Mouse (Mus musculus) heart, embryonic 11.5 days (tissue): ENCODE measurements at regions not wholly inside any gene's neighbourhood (a gene's known extent, or its start where the extent isn't known, plus 50 kb on each side); places are given as distances from the start of the nearest gene placed in this dataset.
"Not testable (repeated sequence)": the region's sequence is repeated elsewhere in the genome, so short reads cannot be mapped to it uniquely, and the experiment has no call there.

Source experiments
- ATAC-seq: fragments of 200-750 bp; cut with Nextera tagmentation; replicated peaks from 2 replicates; pipeline ENCODE4 v1.8.0; 2017; ENCODE audit warnings: moderate library complexity; ENCODE audit not compliant: insufficient number of reproducible peaks, low FRiP score, low TSS enrichment
- H3K27ac ChIP-seq: fragments of 300-500 bp; sonication (generic); 2 replicates; pipeline ENCODE4 v1.5.1; 2014; ENCODE audit warnings: mild to moderate bottlenecking, low read depth, low read length
- H3K27me3 ChIP-seq: fragments of 300-500 bp; sonication (generic); 2 replicates; pipeline ENCODE4 v1.6.1; 2014; ENCODE audit warnings: mild to moderate bottlenecking, low read length, mixed read lengths; ENCODE audit not compliant: control insufficient read depth, insufficient read depth
- H3K36me3 ChIP-seq: fragments of 300-500 bp; sonication (generic); 2 replicates; pipeline ENCODE4 v1.6.1; 2014; ENCODE audit warnings: mild to moderate bottlenecking, low read length, moderate library complexity, mixed read lengths; ENCODE audit not compliant: control insufficient read depth, insufficient read depth
- H3K4me1 ChIP-seq: fragments of 300-500 bp; sonication (generic); 2 replicates; pipeline ENCODE4 v1.6.1; 2014; ENCODE audit warnings: low read length; ENCODE audit not compliant: control insufficient read depth, insufficient read depth
- H3K4me2 ChIP-seq: fragments of 300-500 bp; sonication (generic); 2 replicates; pipeline ENCODE4 v1.6.1; 2014; ENCODE audit warnings: mild to moderate bottlenecking, moderate library complexity
- H3K4me3 ChIP-seq: fragments of 300-500 bp; sonication (generic); 2 replicates; pipeline ENCODE4 v1.5.1; 2014; ENCODE audit warnings: low read depth, low read length
- H3K9ac ChIP-seq: fragments of 300-500 bp; sonication (generic); 2 replicates; pipeline ENCODE4 v1.6.1; 2014; ENCODE audit warnings: mild to moderate bottlenecking, low read depth, low read length, moderate library complexity
- H3K9me3 ChIP-seq: fragments of 300-500 bp; sonication (generic); replicated peaks from 2 replicates; pipeline ENCODE4 v1.6.1; 2016; ENCODE audit warnings: low read length; ENCODE audit not compliant: control insufficient read depth
- WGBS: fragments of 180-500 bp; shearing (Covaris S2); extraction: QIAGEN DNeasy Blood & Tissue Kit; methylation state at CpG from one replicate; pipeline ENCODE4 v1.1.7; 2014; ENCODE audit not compliant: insufficient replicate concordance; 5-methylcytosine and 5-hydroxymethylcytosine counted together

- Histone ChIP-seq H3K9ac (no peak overlapping the region), H3K27ac (no peak overlapping the region), H3K9me3 (no peaks in the 10 kb centered on the region), H3K4me1 (no peaks in the 10 kb centered on the region), H3K36me3 (no peaks in the 10 kb centered on the region), H3K4me2 (no peak overlapping the region), H3K4me3 (no peak overlapping the region), H3K27me3 (no peaks in the 10 kb centered on the region)
- WGBS: 70% methylated on average over 4 of the region's 4 CpGs
- ATAC-seq: no peak
Measured at GRCm38 (mm10) chr16:84623346-84624085, 108.6 kb downstream of the A730009L09Rik start.

- no peak for ATAC-seq
- 61% methylated on average over 5 of the region's 5 CpGs for WGBS
Measured at GRCm38 (mm10) chr16:84624443-84625109, 109.7 kb downstream of the A730009L09Rik start.

GRCm38 (mm10) chr16:84625110-84625722 lies 110.3 kb downstream of the A730009L09Rik start:
- Histone ChIP-seq H3K4me2 (no peak overlapping the region), H3K9me3 (no peaks in the 10 kb centered on the region), H3K27me3 (no peaks in the 10 kb centered on the region), H3K27ac (no peak overlapping the region), H3K36me3 (no peaks in the 10 kb centered on the region), H3K9ac (no peak overlapping the region), H3K4me1 (no peaks in the 10 kb centered on the region), H3K4me3 (no peak overlapping the region)
- WGBS: 79% methylated on average over 4 of the region's 4 CpGs
- ATAC-seq: no peak

More at GRCm38 (mm10) chr16:84624443-84625109, 109.7 kb downstream of the A730009L09Rik start:
- Histone ChIP-seq H3K27me3 (no peaks in the 10 kb centered on the region), H3K36me3 (no peaks in the 10 kb centered on the region), H3K9me3 (no peaks in the 10 kb centered on the region), H3K9ac (no peak overlapping the region), H3K27ac (no peak overlapping the region), H3K4me2 (no peak overlapping the region), H3K4me3 (no peak overlapping the region), H3K4me1 (no peaks in the 10 kb centered on the region)

- no peaks in the 10 kb centered on the region for H3K9me3 ChIP-seq
- H3K27me3 ChIP-seq: no peaks in the 10 kb centered on the region
- no peaks in the 10 kb centered on the region for H3K36me3 ChIP-seq
- H3K27ac ChIP-seq: no peak overlapping the region
- WGBS: 88% methylated on average over 2 of the region's 2 CpGs
- ATAC-seq: no peak
- no peak overlapping the region for H3K4me3 ChIP-seq
- H3K4me1 ChIP-seq: no peaks in the 10 kb centered on the region
- H3K9ac ChIP-seq: no peak overlapping the region
- no peak overlapping the region for H3K4me2 ChIP-seq
Measured at GRCm38 (mm10) chr16:84627052-84627451, 108.5 kb downstream of the Mrpl39 start.

GRCm38 (mm10) chr16:84629868-84630267 lies 105.7 kb downstream of the Mrpl39 start:
- no peak overlapping the region for H3K9ac ChIP-seq
- no peaks in the 10 kb centered on the region for H3K9me3 ChIP-seq
- no peak overlapping the region for H3K4me2 ChIP-seq
- H3K36me3 ChIP-seq: no peaks in the 10 kb centered on the region
- H3K27ac ChIP-seq: no peak overlapping the region
- no peak overlapping the region for H3K4me3 ChIP-seq
- WGBS: 69% methylated on average over 1 of the region's 1 CpGs
- H3K4me1 ChIP-seq: no peaks in the 10 kb centered on the region
- no peaks in the 10 kb centered on the region for H3K27me3 ChIP-seq
- ATAC-seq: no peak

- H3K4me3 ChIP-seq, H3K36me3 ChIP-seq, H3K4me1 ChIP-seq, H3K9me3 ChIP-seq, H3K9ac ChIP-seq, H3K27me3 ChIP-seq, H3K4me2 ChIP-seq, ATAC-seq, H3K27ac ChIP-seq: not testable (repeated sequence)
- 89% methylated on average over 1 of the region's 1 CpGs for WGBS
Measured at GRCm38 (mm10) chr16:84644446-84644845, 91.1 kb downstream of the Mrpl39 start.

- no peak overlapping the region for H3K9ac ChIP-seq
- H3K4me1 ChIP-seq: no peaks in the 10 kb centered on the region
- H3K27me3 ChIP-seq: no peaks in the 10 kb centered on the region
- no peaks in the 10 kb centered on the region for H3K9me3 ChIP-seq
- no peak overlapping the region for H3K4me2 ChIP-seq
- H3K27ac ChIP-seq: no peak overlapping the region
- no peaks in the 10 kb centered on the region for H3K36me3 ChIP-seq
- WGBS: 72% methylated on average over 8 of the region's 8 CpGs
- H3K4me3 ChIP-seq: no peak overlapping the region
- no peak for ATAC-seq
Measured at GRCm38 (mm10) chr16:84646172-84646684, 89.3 kb downstream of the Mrpl39 start.

GRCm38 (mm10) chr16:84650646-84651045 lies 84.9 kb downstream of the Mrpl39 start:
- Histone ChIP-seq H3K9ac (no peak overlapping the region), H3K4me2 (no peak overlapping the region), H3K27me3 (no peaks in the 10 kb centered on the region), H3K36me3 (no peaks in the 10 kb centered on the region), H3K27ac (no peak overlapping the region), H3K4me1 (no peaks in the 10 kb centered on the region), H3K9me3 (no peaks in the 10 kb centered on the region), H3K4me3 (no peak overlapping the region)
- ATAC-seq: no peak
- WGBS: 57% methylated on average over 1 of the region's 1 CpGs
